Mouse (Mus musculus) cortical plate, adult 2 months (tissue): ENCODE results near the gene Fas.

Experiments
- CTCF ChIP-seq: fragments of 200-500 bp; IDR thresholded peaks from 2 replicates; pipeline ENCODE4 v1.5.1; 2011; ENCODE audit warnings: mild to moderate bottlenecking, control low read depth, low read length; ENCODE audit not compliant: insufficient read depth; ENCODE audit errors: extremely low read depth
- POLR2A ChIP-seq: fragments of 200-500 bp; IDR thresholded peaks from 2 replicates; pipeline ENCODE4 v1.6.1; 2011; ENCODE audit warnings: mild to moderate bottlenecking, low read length, control low read depth; ENCODE audit not compliant: insufficient read depth; ENCODE audit errors: extremely low read depth

DNA sequence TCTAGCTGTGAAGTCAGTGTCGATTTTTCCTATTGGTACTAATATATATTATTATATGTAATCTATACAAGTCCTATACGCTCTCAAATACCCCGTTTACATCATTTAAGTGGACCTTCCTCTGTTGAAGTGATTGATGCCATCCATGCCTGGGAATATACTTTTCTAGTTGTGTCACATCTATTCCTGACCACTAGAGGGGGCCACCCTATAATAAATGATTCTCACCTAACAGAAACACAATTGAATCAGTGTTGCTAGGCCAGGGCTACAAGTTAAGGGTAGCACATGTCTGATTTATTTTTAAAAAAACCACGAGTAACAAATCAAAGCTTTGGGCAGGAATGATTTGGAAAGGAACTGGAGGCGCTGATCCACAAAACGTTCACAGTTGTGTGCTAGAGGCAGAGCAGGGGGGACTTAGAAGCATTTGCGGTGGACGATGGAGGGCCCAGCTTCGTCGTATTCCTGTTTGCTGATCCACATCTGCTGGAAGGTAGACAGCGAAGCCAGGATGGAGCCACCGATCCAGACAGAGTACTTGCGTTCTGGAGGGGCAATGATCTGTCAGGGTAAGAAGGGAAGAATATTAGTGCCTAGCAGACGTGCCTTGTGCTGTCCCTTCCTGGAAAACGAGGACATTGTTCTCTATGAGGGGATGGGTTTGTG is 49.1 kb upstream of the Fas start:
- TF ChIP-seq POLR2A (no peak), CTCF (0 out of 2 replicates have a peak, but pooled peaks have one; percentile 11)
